ENCODE assay signal across 8 mouse cellular contexts in genomic region chr19:24556585-24556966, GRCm38 (mm10). TPM values are rescaled to one million over a fixed set of nuclear protein-coding genes. Genes with fewer than 3 reads are reported as not detected.
DNase-seq lines count a peak whose midpoint lies in the region; ATAC-seq and TF ChIP-seq lines count a peak whose summit lies in the region.

No protein-coding gene starts in this region.

- no peaks in the 10 kb centered on the region for H3K36me3 ChIP-seq in kidney, adult 2 months (ENCODE audit: control insufficient read depth, insufficient read depth, low read length)
- H3K36me3 ChIP-seq in forebrain, postnatal 0 days (ENCODE audit: insufficient read depth): no peaks in the 10 kb centered on the region

- H3K27ac ChIP-seq in kidney, adult 2 months (ENCODE audit: insufficient read depth, low read depth, low read length): no peak overlapping the region
- H3K27ac ChIP-seq in forebrain, postnatal 0 days (ENCODE audit: low read depth, low read length): no peak overlapping the region

- no peaks in the 10 kb centered on the region for H3K9me3 ChIP-seq in forebrain, postnatal 0 days (ENCODE audit: low read length)

- 5% methylated on average over 12 of the region's 12 CpGs for WGBS in kidney, adult 2 months
- 2% methylated on average over 12 of the region's 12 CpGs for WGBS in forebrain, postnatal 0 days

- TF ChIP-seq CTCF in kidney, adult 2 months (conservative IDR thresholded peaks at IDR 0.05; ENCODE audit: insufficient read depth, insufficient read length, low read depth, low read length): no peak
- TF ChIP-seq CTCF in forebrain, postnatal 0 days (IDR thresholded peaks at IDR 0.05; ENCODE audit: low read depth): peak; percentile 20; the same call in 1 of the 2 replicates

- H3K4me3 ChIP-seq in kidney, adult 2 months (ENCODE audit: insufficient read depth, low read depth, low read length): peak overlapping the region; percentile 81
- H3K4me3 ChIP-seq in forebrain, postnatal 0 days (ENCODE audit: low read depth, low read length): peak overlapping the region; percentile 79

- H3K4me1 ChIP-seq in kidney, adult 2 months (ENCODE audit: control insufficient read depth, insufficient read depth, low read length): no peaks in the 10 kb centered on the region; the same call in 1 of the 2 replicates
- peaks cover 4% of the 10 kb centered on the region; the same call in 1 of the 2 replicates for H3K4me1 ChIP-seq in forebrain, postnatal 0 days (ENCODE audit: insufficient read depth)

- no peak for TF ChIP-seq POLR2A in kidney, adult 2 months (IDR thresholded peaks at IDR 0.05; ENCODE audit: low read depth, low read length)

- ATAC-seq in forebrain, postnatal 0 days: 0 out of 2 replicates have a peak, but pooled peaks have one; percentile 5
- peak; percentile 2; the same call in 1 of the 2 replicates for ATAC-seq in megakaryocyte, adult 5-6 weeks (ENCODE audit: poor library complexity, severe bottlenecking)

- peak overlapping the region; percentile 73 for H3K9ac ChIP-seq in forebrain, postnatal 0 days

- peak overlapping the region; percentile 97 for H3K4me2 ChIP-seq in forebrain, postnatal 0 days (ENCODE audit: low read depth)

- DNase-seq in kidney, adult 2 months: no peak
- DNase-seq in kidney, adult 9 months: no peak
- peak; percentile 37 for DNase-seq in ZHBTc4 (ENCODE audit: low read depth, low spot score)
- DNase-seq in forebrain, postnatal 0 days: no peak
- no peak for DNase-seq in natural killer cell, adult 2 months (ENCODE audit: low spot score in 2 of 2)
- DNase-seq in adrenal gland, postnatal 36 days: no peak
- no peak for DNase-seq in urinary bladder, adult 18-20 months (ENCODE audit: low spot score in 2 of 2)

- H3K27me3 ChIP-seq in kidney, adult 2 months (replicated peaks; ENCODE audit: control insufficient read depth, insufficient read depth, low read length): no peaks in the 10 kb centered on the region; the same call in 1 of the 2 replicates
- peaks cover 11% of the 10 kb centered on the region for H3K27me3 ChIP-seq in forebrain, postnatal 0 days (ENCODE audit: insufficient read depth, low read length)

RNA-seq across cellular contexts. Expression of gene Pip5k1b, which starts 0.9 kb away (rescaled TPM):
- 3.7 and 4.0 TPM in 2 replicates for polyA plus RNA-seq in kidney, adult 2 months (2012; rRNA removed)
- 2.7 and 3.2 TPM in 2 replicates for total RNA-seq in forebrain, postnatal 0 days (2014; rRNA removed)
- 1.3 and 1.8 TPM in 2 replicates for polyA plus RNA-seq in forebrain, postnatal 0 days (2015; fragmentation: Nextera tagmentation; extraction: Ambion mirVana)
- 4.9 and 6.2 TPM in 2 replicates for total RNA-seq in megakaryocyte, adult 5-6 weeks (2015)
- total RNA-seq in megakaryocyte, adult 5-6 weeks (2017): 4.4 and 4.8 TPM in 2 replicates
- 10 to 100 TPM; 18.7 to 20.1 TPM for total RNA-seq in adrenal gland, postnatal 36 days (2021)
